Mouse (Mus musculus): ENCODE data around the gene Trim54. TPM values are rescaled to one million over a fixed set of nuclear protein-coding genes. Genes with fewer than 3 reads are reported as not detected.

The Trim54 gene
- polyA plus RNA-seq, 1 experiment from 2014 or later, result 12.8 TPM

Other genes starting within 250 kb of the Trim54 start
- gene Tmem214, start 248.7 kb upstream of the Trim54 start, polyA plus RNA-seq (2016; fragmentation: Nextera tagmentation; extraction: Ambion mirVana), result 81.9 and 84.8 TPM in 2 replicates
- gene Agbl5, start 228.0 kb upstream of the Trim54 start, polyA plus RNA-seq (2016; fragmentation: Nextera tagmentation; extraction: Ambion mirVana), result 12.5 and 14.4 TPM in 2 replicates
- gene Ost4, start 208.9 kb upstream of the Trim54 start, polyA plus RNA-seq (2016; fragmentation: Nextera tagmentation; extraction: Ambion mirVana), result 386 and 388 TPM in 2 replicates
- 179 and 187 TPM in 2 replicates for gene Emilin1, start 203.3 kb upstream of the Trim54 start, polyA plus RNA-seq (2016; fragmentation: Nextera tagmentation; extraction: Ambion mirVana)
- 6.5 and 8.1 TPM in 2 replicates for gene Khk, start 195.3 kb upstream of the Trim54 start, polyA plus RNA-seq (2016; fragmentation: Nextera tagmentation; extraction: Ambion mirVana)
- 4.9 and 5.2 TPM in 2 replicates for gene Cgref1, start 171.1 kb upstream of the Trim54 start, polyA plus RNA-seq (2016; fragmentation: Nextera tagmentation; extraction: Ambion mirVana)
- 86.0 and 89.0 TPM in 2 replicates for gene Preb, start 156.4 kb upstream of the Trim54 start, polyA plus RNA-seq (2016; fragmentation: Nextera tagmentation; extraction: Ambion mirVana)
- 0.18 and 0.22 TPM in 2 replicates for gene Tcf23, start 148.1 kb upstream of the Trim54 start, polyA plus RNA-seq (2016; fragmentation: Nextera tagmentation; extraction: Ambion mirVana)
- 102 and 107 TPM in 2 replicates for gene Atraid, start 68.4 kb upstream of the Trim54 start, polyA plus RNA-seq (2016; fragmentation: Nextera tagmentation; extraction: Ambion mirVana)
- gene Slc5a6, start 67.8 kb upstream of the Trim54 start, polyA plus RNA-seq (2016; fragmentation: Nextera tagmentation; extraction: Ambion mirVana), result 7.9 and 8.0 TPM in 2 replicates
- gene Cad, start 61.9 kb upstream of the Trim54 start, polyA plus RNA-seq (2016; fragmentation: Nextera tagmentation; extraction: Ambion mirVana), result 38.4 and 39.2 TPM in 2 replicates
- not detected in 2 replicates for gene Dnajc5g, start 10.4 kb upstream of the Trim54 start, polyA plus RNA-seq (2016; fragmentation: Nextera tagmentation; extraction: Ambion mirVana)
- 0.39 and 0.47 TPM in 2 replicates for gene Slc30a3, start 8.5 kb upstream of the Trim54 start, polyA plus RNA-seq (2016; fragmentation: Nextera tagmentation; extraction: Ambion mirVana)
- gene Ucn, start 22.1 kb downstream of the Trim54 start, polyA plus RNA-seq (2016; fragmentation: Nextera tagmentation; extraction: Ambion mirVana), result 0.38 TPM in 1 of 2 replicates, not detected in the other
- gene Mpv17, start 37.5 kb downstream of the Trim54 start, polyA plus RNA-seq (2016; fragmentation: Nextera tagmentation; extraction: Ambion mirVana), result 66.8 and 68.8 TPM in 2 replicates
- 1.0 and 1.3 TPM in 2 replicates for gene Gm29609, start 63.2 kb downstream of the Trim54 start, polyA plus RNA-seq (2016; fragmentation: Nextera tagmentation; extraction: Ambion mirVana)
- gene Gtf3c2, start 63.4 kb downstream of the Trim54 start, polyA plus RNA-seq (2016; fragmentation: Nextera tagmentation; extraction: Ambion mirVana), result 58.8 and 63.7 TPM in 2 replicates
- 112 and 116 TPM in 2 replicates for gene Snx17, start 76.5 kb downstream of the Trim54 start, polyA plus RNA-seq (2016; fragmentation: Nextera tagmentation; extraction: Ambion mirVana)
- gene Eif2b4, start 76.7 kb downstream of the Trim54 start, polyA plus RNA-seq (2016; fragmentation: Nextera tagmentation; extraction: Ambion mirVana), result 52.3 and 60.5 TPM in 2 replicates
- gene Zfp513, start 85.6 kb downstream of the Trim54 start, polyA plus RNA-seq (2016; fragmentation: Nextera tagmentation; extraction: Ambion mirVana), result 9.9 and 10.5 TPM in 2 replicates
- gene Ppm1g, start 104.0 kb downstream of the Trim54 start, polyA plus RNA-seq (2016; fragmentation: Nextera tagmentation; extraction: Ambion mirVana), result 111 and 112 TPM in 2 replicates
- gene Nrbp1, start 124.2 kb downstream of the Trim54 start, polyA plus RNA-seq (2016; fragmentation: Nextera tagmentation; extraction: Ambion mirVana), result 127 and 137 TPM in 2 replicates
- gene Gm9970, start 124.5 kb downstream of the Trim54 start, polyA plus RNA-seq (2016; fragmentation: Nextera tagmentation; extraction: Ambion mirVana), result 0.34 TPM in 1 of 2 replicates, not detected in the other
- gene Krtcap3, start 135.0 kb downstream of the Trim54 start, polyA plus RNA-seq (2016; fragmentation: Nextera tagmentation; extraction: Ambion mirVana), result 7.4 and 7.5 TPM in 2 replicates
- 33.9 and 34.0 TPM in 2 replicates for gene Ift172, start 174.4 kb downstream of the Trim54 start, polyA plus RNA-seq (2016; fragmentation: Nextera tagmentation; extraction: Ambion mirVana)
- 25.8 and 32.3 TPM in 2 replicates for gene Fndc4, start 179.4 kb downstream of the Trim54 start, polyA plus RNA-seq (2016; fragmentation: Nextera tagmentation; extraction: Ambion mirVana)
- gene Gckr, start 180.7 kb downstream of the Trim54 start, polyA plus RNA-seq (2016; fragmentation: Nextera tagmentation; extraction: Ambion mirVana), result 0.19 TPM in 1 of 2 replicates, not detected in the other

Data from heart, embryonic 12.5 days (tissue).